Mouse (Mus musculus) limb, embryonic 10.5 days (tissue): ENCODE measurements around the gene Etv1. TPM values are rescaled to one million over a fixed set of nuclear protein-coding genes. Genes with fewer than 3 reads are reported as not detected.
A peak's percentile ranks its signal among the peaks of the same experiment; 100 is the strongest.
"Not testable (repeated sequence)": the region's sequence is repeated elsewhere in the genome, so short reads cannot be mapped to it uniquely, and the experiment has no call there.

Experiments
- DNase-seq: peaks from one replicate; pipeline ENCODE4 v3.0.0-alpha.2; 2017; ENCODE audit warnings: low spot score
- H3K27ac ChIP-seq: fragments of 300-500 bp; sonication (generic); 2 replicates; pipeline ENCODE4 v1.5.1; 2016; ENCODE audit warnings: mild to moderate bottlenecking
- H3K27me3 ChIP-seq: fragments of 300-500 bp; sonication (generic); 2 replicates; pipeline ENCODE4 v1.6.1; 2016; ENCODE audit warnings: low read depth, mild to moderate bottlenecking; ENCODE audit not compliant: poor library complexity, severe bottlenecking
- H3K36me3 ChIP-seq: fragments of 300-500 bp; sonication (generic); 2 replicates; pipeline ENCODE4 v1.6.1; 2016; ENCODE audit warnings: mild to moderate bottlenecking, moderate library complexity
- H3K4me1 ChIP-seq: fragments of 300-500 bp; sonication (generic); 2 replicates; pipeline ENCODE4 v1.6.1; 2016
- H3K4me3 ChIP-seq: fragments of 300-500 bp; sonication (generic); 2 replicates; pipeline ENCODE4 v1.5.1; 2016; ENCODE audit warnings: mild to moderate bottlenecking, moderate library complexity
- H3K9me3 ChIP-seq: fragments of 300-500 bp; sonication (generic); replicated peaks from 2 replicates; pipeline ENCODE4 v1.6.1; 2016; ENCODE audit warnings: mild to moderate bottlenecking
- WGBS: fragments of 180-500 bp; shearing (Covaris S2); methylation state at CpG from one replicate; pipeline ENCODE4 v1.1.7; 2016; 5-methylcytosine and 5-hydroxymethylcytosine counted together
- polyA plus RNA-seq: library from polyadenylated mRNA; unstranded; fragments of >200 nt; fragmentation: Nextera tagmentation; extraction: Ambion mirVana; gene quantifications from 2 replicates; pipeline ENCODE4 v1.2.1, GENCODE M21; 2016

Gene Etv1
- polyA plus RNA-seq, 1 experiment from 2014 or later, result 11.1 TPM

GRCm38 (mm10) chr12:38834581-38834980 lies 55.4 kb downstream of the Etv1 start:
- Histone ChIP-seq H3K4me3 (no peak overlapping the region), H3K27ac (no peak overlapping the region), H3K27me3 (no peaks in the 10 kb centered on the region), H3K4me1 (peaks cover 8% of the 10 kb centered on the region), H3K9me3 (no peaks in the 10 kb centered on the region), H3K36me3 (no peaks in the 10 kb centered on the region)
- 91% methylated on average over 4 of the region's 4 CpGs for WGBS
- DNase-seq, result no peak

GRCm38 (mm10) chr12:38834986-38835385 lies 55.8 kb downstream of the Etv1 start:
- H3K27ac ChIP-seq, H3K36me3 ChIP-seq, H3K9me3 ChIP-seq, H3K27me3 ChIP-seq, DNase-seq, H3K4me3 ChIP-seq, H3K4me1 ChIP-seq: not testable (repeated sequence)
- 92% methylated on average over 5 of the region's 8 CpGs for WGBS

GRCm38 (mm10) chr12:38843801-38844295 lies 64.7 kb downstream of the Etv1 start:
- 46% methylated on average over 1 of the region's 1 CpGs for WGBS
- no peaks in the 10 kb centered on the region for H3K36me3 ChIP-seq
- H3K9me3 ChIP-seq, result no peaks in the 10 kb centered on the region
- peaks cover 24% of the 10 kb centered on the region for H3K4me1 ChIP-seq
- H3K27ac ChIP-seq, result no peak overlapping the region
- H3K4me3 ChIP-seq, result no peak overlapping the region
- peak; percentile 57 for DNase-seq
- no peaks in the 10 kb centered on the region for H3K27me3 ChIP-seq

GRCm38 (mm10) chr12:38847500-38848261 lies 68.5 kb downstream of the Etv1 start:
- H3K9me3 ChIP-seq, result no peaks in the 10 kb centered on the region
- H3K4me3 ChIP-seq, result no peak overlapping the region
- DNase-seq, result no peak
- no peak overlapping the region for H3K27ac ChIP-seq
- H3K27me3 ChIP-seq, result no peaks in the 10 kb centered on the region
- 46% methylated on average over 6 of the region's 6 CpGs for WGBS
- H3K4me1 ChIP-seq, result peaks cover 32% of the 10 kb centered on the region
- H3K36me3 ChIP-seq, result no peaks in the 10 kb centered on the region

- H3K4me3 ChIP-seq, result no peak overlapping the region
- H3K27me3 ChIP-seq, result no peaks in the 10 kb centered on the region
- 64% methylated on average over 5 of the region's 5 CpGs for WGBS
- H3K4me1 ChIP-seq, result peaks cover 31% of the 10 kb centered on the region
- no peak overlapping the region for H3K27ac ChIP-seq
- H3K9me3 ChIP-seq, result no peaks in the 10 kb centered on the region
- peak; percentile 47 for DNase-seq
- no peaks in the 10 kb centered on the region for H3K36me3 ChIP-seq
Observed at GRCm38 (mm10) chr12:38849994-38850393, 70.8 kb downstream of the Etv1 start.

GRCm38 (mm10) chr12:38854274-38854673 lies 75.1 kb downstream of the Etv1 start:
- DNase-seq, result no peak
- Histone ChIP-seq H3K4me3 (no peak overlapping the region), H3K9me3 (no peaks in the 10 kb centered on the region), H3K27me3 (no peaks in the 10 kb centered on the region), H3K27ac (peak overlapping the region; percentile 14; the same call in 1 of the 2 replicates), H3K4me1 (peaks cover 19% of the 10 kb centered on the region), H3K36me3 (no peaks in the 10 kb centered on the region)
- WGBS, result 34% methylated on average over 5 of the region's 5 CpGs

- WGBS, result 67% methylated on average over 6 of the region's 6 CpGs
- no peak for DNase-seq
- Histone ChIP-seq H3K27ac (no peak overlapping the region), H3K9me3 (no peaks in the 10 kb centered on the region), H3K4me3 (no peak overlapping the region), H3K4me1 (peaks cover 18% of the 10 kb centered on the region), H3K27me3 (no peaks in the 10 kb centered on the region), H3K36me3 (no peaks in the 10 kb centered on the region)
Observed at GRCm38 (mm10) chr12:38854751-38855150, 75.6 kb downstream of the Etv1 start.

- Histone ChIP-seq H3K4me3 (no peak overlapping the region), H3K36me3 (no peaks in the 10 kb centered on the region), H3K27me3 (no peaks in the 10 kb centered on the region), H3K4me1 (peaks cover 6% of the 10 kb centered on the region), H3K27ac (no peak overlapping the region), H3K9me3 (no peaks in the 10 kb centered on the region)
- WGBS, result 90% methylated on average over 4 of the region's 4 CpGs
- DNase-seq, result no peak
Observed at GRCm38 (mm10) chr12:38859675-38860074, 80.5 kb downstream of the Etv1 start.

- WGBS, result 87% methylated on average over 7 of the region's 7 CpGs
Observed at GRCm38 (mm10) chr12:38860168-38861115, 81.3 kb downstream of the Etv1 start.

GRCm38 (mm10) chr12:38863395-38863794 lies 84.2 kb downstream of the Etv1 start:
- Histone ChIP-seq H3K27me3 (no peaks in the 10 kb centered on the region), H3K36me3 (no peaks in the 10 kb centered on the region), H3K4me3 (no peak overlapping the region), H3K9me3 (no peaks in the 10 kb centered on the region), H3K27ac (no peak overlapping the region), H3K4me1 (no peaks in the 10 kb centered on the region)
- DNase-seq, result no peak
- WGBS, result 87% methylated on average over 4 of the region's 4 CpGs

More at GRCm38 (mm10) chr12:38860168-38861115, 81.3 kb downstream of the Etv1 start:
- Histone ChIP-seq H3K4me3 (no peak overlapping the region), H3K27ac (no peak overlapping the region), H3K36me3 (no peaks in the 10 kb centered on the region), H3K4me1 (no peaks in the 10 kb centered on the region), H3K9me3 (no peaks in the 10 kb centered on the region), H3K27me3 (no peaks in the 10 kb centered on the region)
- DNase-seq, result no peak

- no peak for DNase-seq
- 86% methylated on average over 3 of the region's 3 CpGs for WGBS
- H3K9me3 ChIP-seq, result no peaks in the 10 kb centered on the region
- no peaks in the 10 kb centered on the region for H3K27me3 ChIP-seq
- no peak overlapping the region for H3K4me3 ChIP-seq
- H3K27ac ChIP-seq, result no peak overlapping the region
- H3K36me3 ChIP-seq, result no peaks in the 10 kb centered on the region
- H3K4me1 ChIP-seq, result no peaks in the 10 kb centered on the region
Observed at GRCm38 (mm10) chr12:38863982-38864828, 85.0 kb downstream of the Etv1 start.

- Histone ChIP-seq H3K27ac (no peak overlapping the region), H3K4me3 (no peak overlapping the region), H3K4me1 (no peaks in the 10 kb centered on the region), H3K36me3 (no peaks in the 10 kb centered on the region), H3K9me3 (no peaks in the 10 kb centered on the region), H3K27me3 (no peaks in the 10 kb centered on the region)
- DNase-seq, result no peak
Observed at GRCm38 (mm10) chr12:38874470-38874995, 95.4 kb downstream of the Etv1 start.
